Mouse (Mus musculus) cerebellum, adult 11-12 months (tissue): Measurements from ENCODE around the gene Efna5.
A peak's percentile ranks its signal among the peaks of the same experiment; 100 is the strongest.

ENCODE experiments used
- DNase-seq: peaks from one replicate; pipeline ENCODE4 v3.0.0; 2022

Gene Efna5

GRCm38 (mm10) chr17:62786602-62786907 lies 94.6 kb downstream of the Efna5 start:
- DNase-seq = no peak

GRCm38 (mm10) chr17:62785781-62786601 lies 95.1 kb downstream of the Efna5 start:
- no peak for DNase-seq

GRCm38 (mm10) chr17:62784274-62785171 lies 96.6 kb downstream of the Efna5 start:
- no peak for DNase-seq

DNA sequence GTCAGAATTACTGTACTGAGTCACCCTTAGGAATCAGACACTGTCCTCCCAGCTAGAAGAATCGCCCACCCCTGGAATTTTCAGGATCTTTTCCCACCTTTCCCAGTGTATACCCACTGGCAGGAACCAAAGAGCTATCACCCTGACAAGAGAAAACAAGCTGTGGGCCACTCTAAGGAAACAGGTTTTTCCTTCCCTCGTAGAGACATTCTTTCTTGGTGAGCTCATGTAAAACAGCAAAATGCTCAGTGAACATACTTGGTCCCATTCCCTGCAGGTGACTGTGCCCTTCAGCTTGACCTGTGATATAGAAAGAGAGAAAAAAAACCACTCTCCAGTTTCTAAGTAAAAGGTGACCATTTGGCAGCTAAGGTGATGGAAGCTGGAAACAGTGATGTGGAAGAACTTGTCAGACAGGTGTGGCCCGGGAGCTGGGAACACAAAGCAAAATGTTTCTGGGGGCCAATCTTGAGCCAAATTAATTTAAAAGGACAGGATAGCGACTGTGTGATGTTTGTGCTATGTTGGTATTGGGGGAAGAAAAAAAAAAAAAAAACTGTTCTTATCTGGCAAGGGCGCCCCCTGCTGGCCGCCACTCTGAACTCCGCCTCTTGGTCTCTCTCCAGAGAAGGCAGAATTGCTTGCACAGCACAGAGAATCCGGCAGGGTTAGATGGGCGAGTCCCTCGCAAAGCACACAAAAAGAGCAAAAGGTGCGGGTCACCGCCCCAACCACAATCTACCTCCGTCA lies 97.4 kb downstream of the Efna5 start:
- DNase-seq = peak; percentile 41

DNA sequence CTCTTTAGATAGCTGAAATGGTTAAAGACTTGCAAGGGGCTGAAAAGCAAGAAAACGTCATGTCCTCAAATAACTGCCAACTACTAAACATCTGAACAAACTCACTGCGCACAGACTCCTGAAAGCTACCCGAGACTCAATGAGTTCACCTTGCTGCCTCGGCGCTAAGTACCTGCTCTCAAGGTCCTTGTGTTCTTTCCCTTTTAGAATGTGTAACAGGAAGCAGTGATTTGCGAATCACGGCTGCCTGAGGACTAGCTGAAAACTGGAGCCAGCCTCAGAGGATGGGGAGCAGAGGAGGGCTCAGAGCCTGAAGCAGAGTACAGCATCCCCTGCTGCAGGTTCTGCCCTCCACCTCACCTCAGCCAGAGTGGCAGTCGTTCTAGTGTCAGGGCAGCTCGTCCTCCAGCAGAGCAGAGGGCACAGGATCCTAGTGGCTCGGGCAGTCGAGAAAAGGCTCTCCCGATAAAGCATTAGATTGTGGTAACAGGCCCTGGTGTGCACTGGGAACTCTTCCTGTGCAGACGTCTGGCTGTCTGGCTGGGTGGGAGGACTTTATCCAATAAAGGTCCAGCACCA lies 98.2 kb downstream of the Efna5 start:
- no peak for DNase-seq

GRCm38 (mm10) chr17:62781120-62781519 lies 100.0 kb downstream of the Efna5 start:
- no peak for DNase-seq

DNA sequence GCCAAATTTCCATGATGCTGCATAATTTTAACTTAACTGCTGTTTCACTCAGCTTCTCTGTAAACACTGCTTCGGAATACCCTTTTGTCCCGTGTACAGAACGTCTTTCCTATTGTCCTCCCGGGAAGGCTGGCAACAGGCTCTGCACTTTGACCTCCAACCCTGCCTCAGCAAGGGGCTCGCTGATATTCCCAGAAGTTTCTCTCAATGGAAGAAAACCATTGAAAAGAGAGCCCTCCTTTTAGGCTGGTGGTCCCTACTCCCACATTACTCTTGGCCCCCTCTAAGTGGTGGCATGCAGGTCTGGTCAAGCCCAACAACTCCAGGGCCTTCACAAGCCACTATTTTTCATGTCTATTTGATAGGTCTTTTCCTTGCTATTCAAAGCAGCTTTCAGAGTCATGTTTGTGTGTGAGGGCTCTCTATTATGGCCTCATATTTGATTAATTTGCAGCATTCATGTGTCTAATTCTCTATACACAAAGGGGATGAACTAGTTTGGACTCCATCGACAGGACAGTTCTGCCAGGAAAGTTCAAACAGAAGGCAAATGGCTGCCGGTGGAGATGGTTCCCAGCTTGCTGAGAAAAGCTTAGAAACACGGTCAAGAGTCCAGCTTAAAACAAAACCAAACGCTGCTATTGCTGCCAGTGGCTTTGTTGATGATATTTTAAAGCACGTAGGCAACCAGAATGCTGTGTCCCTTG lies 103.1 kb downstream of the Efna5 start:
- no peak for DNase-seq

- DNase-seq = no peak
These were observed 104.4 kb downstream of the Efna5 start for GRCm38 (mm10) chr17:62776710-62777109.

GRCm38 (mm10) chr17:62775976-62776375 lies 105.1 kb downstream of the Efna5 start:
- DNase-seq = no peak

- no peak for DNase-seq
These were observed 105.7 kb downstream of the Efna5 start for GRCm38 (mm10) chr17:62775401-62775800.

- DNase-seq = no peak
These were observed 106.4 kb downstream of the Efna5 start for GRCm38 (mm10) chr17:62774749-62775148.

- no peak for DNase-seq
These were observed 114.4 kb downstream of the Efna5 start for GRCm38 (mm10) chr17:62766705-62767104.

DNA sequence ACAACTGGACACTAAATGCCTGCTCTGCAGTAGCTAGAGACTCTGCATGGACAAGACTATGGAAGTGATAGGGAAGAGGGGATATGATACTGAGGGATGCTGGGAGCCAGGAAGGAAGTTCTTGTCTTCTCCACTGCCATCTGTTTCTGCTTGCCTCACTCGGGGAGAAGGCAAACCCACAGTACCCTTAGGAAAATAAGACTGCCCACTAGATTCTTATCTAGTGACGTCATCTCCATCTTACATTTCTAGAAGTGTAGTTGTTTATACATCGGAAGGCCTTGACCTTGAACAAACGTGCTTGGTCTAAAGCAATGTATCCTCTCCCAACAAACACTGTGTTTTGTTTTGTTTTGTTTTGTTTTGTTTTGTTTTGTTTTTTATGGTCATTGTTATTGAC lies 116.0 kb downstream of the Efna5 start:
- no peak for DNase-seq

- no peak for DNase-seq
These were observed 124.2 kb downstream of the Efna5 start for GRCm38 (mm10) chr17:62756951-62757350.

GRCm38 (mm10) chr17:62755635-62756034 lies 125.5 kb downstream of the Efna5 start:
- no peak for DNase-seq

DNA sequence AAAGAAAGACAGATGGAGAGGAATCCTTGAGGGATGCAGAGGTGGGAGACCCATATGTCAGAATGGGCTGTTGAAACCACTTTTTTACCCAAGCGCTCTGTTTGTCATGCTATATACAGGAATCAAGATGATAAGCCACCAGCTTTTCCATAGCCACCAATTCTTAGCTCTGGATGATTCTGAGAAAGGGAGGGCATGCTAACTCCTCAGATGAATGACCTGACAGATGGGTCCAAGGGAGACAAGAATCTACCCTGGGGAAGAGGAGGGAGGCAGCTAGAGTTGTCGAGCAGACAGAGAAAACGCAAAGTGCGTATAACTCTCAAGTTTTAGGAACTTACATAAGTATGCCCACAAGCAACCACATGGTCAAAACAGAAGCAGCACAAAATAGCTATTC lies 126.5 kb downstream of the Efna5 start:
- no peak for DNase-seq

DNA sequence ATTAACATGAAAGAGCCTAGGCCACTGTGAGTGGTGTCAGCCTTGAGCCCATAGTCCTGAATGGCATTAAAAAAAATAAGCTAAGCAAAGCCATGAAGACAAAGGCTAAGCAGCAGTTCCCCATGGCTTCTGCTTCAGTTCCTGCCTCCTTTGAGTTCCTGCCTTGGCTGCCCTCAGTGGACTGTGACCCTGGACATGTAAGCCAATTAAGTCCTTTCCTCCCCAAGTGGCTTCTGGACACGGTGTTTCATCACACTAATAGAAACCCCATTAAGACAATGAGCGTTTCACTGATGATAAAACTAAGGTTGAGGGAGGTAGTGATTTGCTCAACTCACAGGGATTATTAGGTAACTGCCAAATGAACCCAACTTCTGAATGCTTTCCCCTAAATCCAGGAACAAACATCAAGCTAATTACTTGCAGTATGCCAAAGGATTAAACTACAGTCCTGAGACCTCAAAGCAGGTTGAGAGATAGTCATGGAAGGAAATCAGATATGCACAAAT lies 128.7 kb downstream of the Efna5 start:
- no peak for DNase-seq

GRCm38 (mm10) chr17:62750647-62751046 lies 130.5 kb downstream of the Efna5 start:
- no peak for DNase-seq

- DNase-seq = no peak
These were observed 132.1 kb downstream of the Efna5 start for GRCm38 (mm10) chr17:62748803-62749619.

- no peak for DNase-seq
These were observed 133.7 kb downstream of the Efna5 start for GRCm38 (mm10) chr17:62747381-62747780.

DNA sequence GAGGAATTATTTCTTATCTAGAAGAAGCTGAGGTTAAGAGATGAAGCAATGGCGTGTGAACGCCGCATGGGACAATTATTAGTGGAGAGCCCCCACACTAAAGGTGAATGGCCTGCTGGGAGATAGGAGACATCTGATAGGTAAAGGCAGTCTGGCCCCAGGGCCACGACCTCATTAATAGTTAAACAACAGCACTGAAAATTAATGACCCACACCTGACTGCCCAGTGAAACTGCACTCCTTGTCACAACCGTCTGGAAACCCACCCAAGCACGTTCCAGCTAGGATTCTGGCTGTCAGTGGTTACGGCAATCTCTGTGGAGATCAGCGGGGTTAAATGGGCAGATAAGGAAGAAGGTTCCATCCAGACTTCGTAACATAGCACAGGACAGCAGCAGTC lies 134.3 kb downstream of the Efna5 start:
- no peak for DNase-seq
